Mouse (Mus musculus) ovary, postnatal 10 days (tissue): ENCODE data around the gene Sbf1.

Source experiments
- DNase-seq: peaks from one replicate; pipeline ENCODE4 v3.0.0; 2022; ENCODE audit warnings: low spot score

Sbf1 gene

DNA sequence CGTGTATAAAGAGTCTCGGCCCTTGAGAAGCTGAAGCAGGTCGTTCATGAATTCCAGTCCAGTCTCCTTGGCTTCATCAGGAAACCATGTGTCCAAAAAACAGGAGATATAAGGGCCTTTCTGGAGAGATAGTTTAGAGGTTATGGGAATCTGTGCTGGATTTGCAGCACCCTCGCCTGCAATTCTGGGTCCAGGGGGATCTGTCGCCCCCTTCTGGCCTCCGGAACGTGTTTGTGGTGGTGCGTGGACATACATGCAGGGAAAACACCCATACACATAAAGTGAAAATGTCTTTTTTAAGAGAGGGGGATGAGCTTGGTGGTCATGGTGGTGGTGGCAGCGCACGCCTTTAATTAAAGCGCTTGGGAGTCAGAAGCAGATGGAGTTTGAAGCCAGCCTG lies 1.0 kb upstream of the Sbf1 start:
- no peak for DNase-seq

DNA sequence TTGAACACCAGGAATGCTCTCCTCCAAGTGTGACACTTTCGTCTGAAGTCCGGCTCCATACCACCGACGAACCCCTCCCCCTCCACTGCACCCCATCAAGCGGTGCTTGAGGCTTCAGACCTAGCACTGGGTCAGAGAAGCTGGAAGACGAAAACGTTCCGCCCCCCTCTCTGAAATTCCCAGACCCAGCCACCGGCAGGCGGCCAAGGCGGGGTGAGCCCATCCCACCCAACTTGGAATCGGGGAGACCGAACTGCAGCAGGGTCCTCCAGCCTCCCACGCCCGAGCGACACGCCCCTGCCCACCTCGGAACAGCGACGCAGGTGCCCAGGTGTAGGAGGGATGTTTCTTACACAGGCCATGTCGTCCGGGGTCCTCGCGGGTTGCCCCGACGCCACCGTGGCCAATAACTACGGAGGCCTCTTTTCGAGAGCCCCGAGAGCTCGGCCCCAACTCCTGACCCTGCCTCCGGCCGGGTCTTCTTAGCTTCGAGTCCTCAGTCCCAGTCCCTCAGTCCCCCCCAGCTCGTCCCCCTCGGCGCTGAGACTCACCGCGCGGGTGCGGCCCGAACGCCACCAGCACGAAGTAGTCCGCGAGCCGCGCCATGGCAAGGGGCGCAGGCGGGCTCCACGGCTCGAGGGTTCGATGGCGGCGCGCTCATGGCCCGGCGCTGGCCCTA lies 461 bp downstream of the Sbf1 start:
- no peak for DNase-seq

DNA sequence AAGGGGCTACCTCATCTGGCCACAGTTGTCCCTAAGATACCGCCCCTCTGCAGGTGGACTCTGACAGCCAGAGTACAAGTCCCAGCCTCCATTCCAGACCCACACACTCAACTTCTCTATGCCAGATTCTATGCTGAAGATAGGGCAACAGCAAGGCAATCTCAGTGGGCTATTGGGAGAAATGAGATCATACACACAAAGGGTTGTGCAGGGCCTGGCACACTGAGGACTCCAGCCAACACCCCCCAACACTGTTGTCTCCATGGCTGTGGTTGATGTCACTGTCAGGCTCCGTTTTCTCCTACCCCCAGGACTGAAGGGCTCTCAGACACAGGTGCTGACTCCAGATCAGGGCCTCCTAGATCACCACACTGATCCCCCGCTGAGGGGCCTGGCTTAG lies 1.0 kb downstream of the Sbf1 start:
- no peak for DNase-seq

DNA sequence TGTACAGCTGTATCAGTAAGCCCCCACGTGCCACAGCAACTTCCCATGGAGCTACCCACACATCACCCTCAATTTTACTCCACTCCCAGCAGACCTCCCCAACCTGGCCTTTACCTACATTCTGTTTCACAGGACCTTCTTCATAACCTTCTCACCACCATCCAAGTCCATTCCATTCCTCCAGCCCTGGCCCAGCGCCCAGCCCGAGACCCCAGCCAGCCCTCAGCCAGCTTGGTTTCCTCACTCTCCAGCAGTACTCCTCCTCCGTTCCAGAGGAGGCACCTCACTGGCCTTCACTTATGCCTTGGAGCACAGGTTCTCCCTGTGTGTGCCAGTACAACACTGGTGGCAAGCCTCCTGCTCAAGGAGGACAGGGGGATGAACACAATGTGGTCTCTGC lies 1.8 kb downstream of the Sbf1 start:
- no peak for DNase-seq

DNA sequence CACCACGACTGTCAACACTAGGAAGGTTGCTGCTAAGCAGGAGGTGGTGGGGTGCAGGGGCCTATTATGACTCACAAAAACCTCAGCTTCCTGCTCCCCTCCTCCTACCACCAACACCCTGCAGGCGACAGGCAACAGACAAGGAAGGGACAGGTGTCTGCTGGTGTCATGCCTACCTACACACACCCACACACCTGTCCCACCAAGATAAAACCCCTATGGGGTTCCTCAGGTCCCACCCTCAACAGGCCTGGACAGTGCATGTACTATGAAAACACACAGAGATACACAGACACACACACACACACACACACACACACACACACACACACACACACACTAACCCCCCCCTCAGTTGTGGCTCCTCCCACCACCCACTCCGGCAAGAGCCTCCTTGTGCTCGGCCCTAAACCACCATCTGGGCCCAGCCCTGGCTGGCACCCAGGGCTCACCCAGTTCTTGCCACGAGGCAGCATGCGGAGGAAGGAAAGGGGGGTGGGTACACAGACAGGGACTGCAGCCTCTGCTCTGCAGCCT lies 5.1 kb downstream of the Sbf1 start:
- DNase-seq: no peak

DNA sequence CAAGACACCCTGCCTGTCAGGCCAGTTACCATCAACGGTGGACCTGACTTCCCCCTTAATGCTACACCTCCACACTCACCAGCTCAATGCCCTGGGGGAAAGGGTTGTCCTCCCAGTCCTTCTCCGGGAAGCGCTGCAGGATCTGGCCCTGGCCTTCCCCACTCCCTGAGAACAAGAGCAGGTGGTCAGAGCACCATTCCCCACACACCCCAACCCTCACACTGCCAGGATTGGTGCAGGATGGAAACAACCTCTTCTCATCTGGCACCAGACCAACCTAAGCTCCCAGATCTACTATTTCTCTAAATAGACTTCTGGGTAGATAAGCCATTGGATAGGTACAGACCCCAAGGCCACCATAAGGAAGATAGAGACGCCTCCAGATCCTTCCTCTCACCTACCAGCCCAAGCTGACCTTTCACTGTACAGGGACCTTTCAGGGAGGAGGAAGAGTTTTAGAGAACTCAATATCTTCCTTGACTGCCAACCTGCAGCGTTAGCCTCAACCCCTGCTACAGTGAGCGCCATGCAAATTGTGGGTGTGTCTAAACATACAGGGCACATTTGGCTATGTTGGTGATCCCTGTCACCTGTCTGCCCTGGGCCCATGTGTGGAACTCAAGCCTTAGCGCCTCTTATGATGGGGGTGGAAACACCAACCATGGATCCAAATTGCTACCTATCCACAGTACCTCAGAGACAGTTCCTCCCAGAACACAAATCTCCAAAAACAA lies 6.5 kb downstream of the Sbf1 start:
- DNase-seq: no peak

DNA sequence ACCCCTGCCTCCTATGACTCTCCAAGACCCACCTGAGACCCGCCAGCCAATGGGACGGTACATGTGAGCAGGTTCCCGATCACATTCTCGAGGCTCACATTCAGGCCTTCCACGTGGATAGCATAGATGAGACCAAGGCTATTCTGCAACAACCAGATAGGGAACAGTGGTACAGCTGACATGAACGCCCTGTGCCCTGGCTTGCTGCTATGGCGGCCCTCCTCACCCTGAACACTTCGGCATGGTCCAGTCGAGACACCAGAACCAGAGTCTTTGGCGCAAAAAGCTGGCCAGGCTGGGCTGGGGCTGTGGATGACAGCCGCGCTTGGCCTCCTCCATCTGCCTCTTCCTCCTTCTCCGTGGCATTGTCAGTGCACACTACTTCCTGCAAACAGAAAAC lies 7.7 kb downstream of the Sbf1 start:
- no peak for DNase-seq

DNA sequence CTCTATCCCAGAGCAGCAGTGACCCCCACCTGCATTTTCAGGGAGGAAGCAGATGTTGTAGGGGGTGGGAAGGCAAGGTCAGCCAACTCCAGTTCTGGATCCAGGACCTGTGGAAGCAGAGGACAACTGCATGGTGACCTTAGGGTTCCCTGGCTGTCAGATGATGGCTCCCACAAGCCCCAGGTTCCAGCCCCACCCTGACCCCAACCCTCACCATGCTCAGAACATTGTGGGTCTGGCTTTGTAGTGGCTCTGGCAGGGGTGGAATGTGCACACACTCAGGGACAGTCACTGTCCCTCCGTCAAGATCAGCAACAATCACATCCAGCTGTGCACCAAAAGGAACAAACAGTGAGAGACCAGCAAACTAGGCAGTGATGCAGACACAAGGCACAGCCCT lies 9.1 kb downstream of the Sbf1 start:
- DNase-seq: no peak

DNA sequence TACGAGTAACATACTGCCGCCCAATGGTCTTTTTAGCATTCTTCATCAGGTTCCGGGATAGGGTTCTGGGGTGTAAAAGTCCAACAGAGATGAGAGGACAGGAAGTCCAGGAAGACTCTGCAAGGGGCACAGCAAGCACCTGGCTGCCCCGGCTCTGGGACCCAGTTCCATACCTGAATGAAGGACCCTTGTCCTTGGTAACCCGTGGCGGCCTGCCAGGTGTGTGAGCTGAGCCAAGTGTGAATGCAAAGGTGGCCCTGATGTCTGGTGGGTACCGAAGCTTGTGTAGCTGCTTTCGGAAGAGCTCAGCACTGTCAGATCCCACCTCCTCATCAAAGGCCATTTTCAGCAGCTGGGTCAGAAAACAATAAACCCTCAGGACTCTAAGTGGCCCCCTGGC lies 14.5 kb downstream of the Sbf1 start:
- DNase-seq: no peak

DNA sequence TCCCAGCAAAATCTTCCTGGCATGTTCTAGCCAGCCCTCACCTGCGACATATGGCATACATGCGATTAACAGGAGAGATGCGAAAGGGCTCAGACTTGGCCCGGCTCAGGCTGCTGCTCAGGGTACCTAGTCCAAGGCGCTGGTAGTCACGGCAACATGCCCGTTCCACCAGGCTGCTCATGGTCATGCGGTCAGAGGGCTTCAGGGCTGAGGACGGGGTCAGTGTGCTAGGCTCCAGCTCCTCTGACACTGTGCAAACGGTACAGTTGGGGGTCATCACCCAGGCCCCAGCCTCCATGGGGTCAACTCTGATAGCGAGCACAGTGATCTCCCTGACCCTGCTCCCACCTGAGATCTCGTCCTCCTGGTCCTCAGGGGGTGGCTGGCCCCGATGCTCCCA lies 14.9 kb downstream of the Sbf1 start:
- DNase-seq: no peak

DNA sequence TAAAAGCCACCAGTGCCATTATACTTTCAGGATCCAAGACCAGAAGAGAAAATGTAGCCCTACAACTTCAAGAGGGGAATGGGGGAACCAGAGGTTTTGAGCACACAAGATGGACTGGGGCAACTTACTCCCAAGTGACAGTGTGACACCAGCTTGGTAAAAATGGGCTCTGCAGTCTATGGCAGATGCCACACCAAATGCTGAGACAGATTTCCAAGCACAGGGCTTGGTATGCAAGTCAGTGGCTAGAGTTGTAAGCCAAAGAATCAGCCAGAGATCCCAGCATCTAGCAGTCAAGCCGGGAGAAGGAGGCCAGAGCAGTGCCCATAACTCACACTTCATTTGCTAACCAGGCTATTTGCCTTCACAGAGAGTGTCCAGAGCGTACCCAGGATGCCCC lies 17.4 kb downstream of the Sbf1 start:
- no peak for DNase-seq

DNA sequence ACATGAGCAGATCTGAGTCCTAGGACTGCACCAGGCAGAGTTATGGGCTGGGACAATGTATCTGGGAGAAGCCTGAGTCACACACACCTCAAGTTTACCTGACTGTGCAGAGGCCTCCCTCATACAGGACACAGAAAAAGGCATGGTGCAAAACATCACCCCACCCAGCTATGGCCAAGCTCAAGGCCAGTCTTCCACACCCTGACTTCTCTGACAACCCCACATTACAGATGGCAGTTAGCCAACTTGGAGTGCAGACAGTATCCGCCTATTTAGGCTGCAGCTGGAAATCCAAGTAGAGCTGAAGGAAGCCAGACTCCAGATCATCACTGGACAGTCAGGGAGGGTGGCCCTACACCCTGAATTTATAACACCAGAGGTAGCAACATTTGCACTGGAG lies 18.6 kb downstream of the Sbf1 start:
- DNase-seq: no peak

DNA sequence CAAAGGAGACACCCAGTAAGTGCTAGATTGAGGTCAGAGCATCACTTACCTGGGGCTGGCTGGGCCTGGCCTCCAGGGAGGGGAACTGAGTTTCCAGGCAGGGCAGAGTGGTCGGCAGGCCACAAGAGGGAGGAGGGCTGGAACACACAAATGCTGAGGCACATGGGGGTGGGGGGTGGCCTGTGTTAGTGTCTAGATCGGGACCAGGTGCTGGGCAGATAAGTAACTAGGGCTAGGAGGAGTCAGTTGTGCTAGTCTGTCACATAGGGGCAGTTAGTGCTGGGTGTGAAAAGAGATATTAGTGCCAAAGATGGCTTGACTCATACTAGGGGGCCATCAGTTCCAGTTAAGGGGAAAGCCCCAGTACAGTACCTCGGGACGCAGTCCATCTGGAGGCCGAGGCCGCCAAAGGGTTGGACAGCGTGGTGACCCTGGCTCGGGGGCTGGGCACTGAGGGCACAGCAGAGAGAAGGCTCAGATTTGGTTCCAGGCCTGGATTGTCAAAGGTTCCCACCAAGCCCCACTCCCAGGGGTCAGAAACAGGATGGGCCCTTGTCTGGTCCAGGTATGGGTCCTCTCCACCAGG lies 19.4 kb downstream of the Sbf1 start:
- DNase-seq: no peak

DNA sequence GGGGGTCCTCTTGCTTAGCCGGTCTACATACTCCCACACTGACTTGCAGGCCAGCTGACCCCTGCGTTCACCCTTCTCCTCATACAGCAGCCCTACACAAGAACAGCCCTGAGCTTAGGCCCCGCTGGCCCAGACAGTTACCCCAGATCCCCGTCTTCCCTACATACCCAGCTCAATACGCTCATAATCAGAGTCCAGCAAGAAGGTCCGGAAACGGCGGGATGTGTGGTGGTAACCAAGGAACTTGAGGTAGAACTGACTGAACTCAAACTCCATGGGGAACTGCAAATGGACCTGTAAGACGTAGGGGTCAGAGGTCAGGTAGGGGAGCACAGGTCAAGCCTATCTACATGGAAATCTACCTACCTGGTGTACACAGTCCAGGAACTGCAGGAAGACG lies 21.3 kb downstream of the Sbf1 start:
- DNase-seq: no peak

DNA sequence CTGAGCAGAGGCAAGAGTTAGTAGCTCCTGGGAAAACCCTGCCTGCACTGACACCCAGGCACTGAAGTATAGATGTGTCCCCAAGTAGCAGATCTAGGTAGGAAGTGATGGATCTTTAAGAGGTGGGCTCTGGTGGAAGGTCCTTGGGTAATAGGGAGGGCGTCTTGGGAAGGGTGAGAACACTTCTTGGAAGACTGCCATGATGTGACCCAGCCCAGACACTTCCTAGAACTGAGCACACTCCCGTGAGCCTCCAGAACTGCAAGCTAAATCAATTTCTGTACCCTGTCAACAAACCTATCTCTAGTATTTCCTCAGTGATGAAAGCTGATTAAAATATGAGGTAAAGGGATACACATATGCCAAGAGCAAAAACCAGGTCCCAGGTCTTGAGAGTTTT lies 22.3 kb downstream of the Sbf1 start:
- DNase-seq: no peak

DNA sequence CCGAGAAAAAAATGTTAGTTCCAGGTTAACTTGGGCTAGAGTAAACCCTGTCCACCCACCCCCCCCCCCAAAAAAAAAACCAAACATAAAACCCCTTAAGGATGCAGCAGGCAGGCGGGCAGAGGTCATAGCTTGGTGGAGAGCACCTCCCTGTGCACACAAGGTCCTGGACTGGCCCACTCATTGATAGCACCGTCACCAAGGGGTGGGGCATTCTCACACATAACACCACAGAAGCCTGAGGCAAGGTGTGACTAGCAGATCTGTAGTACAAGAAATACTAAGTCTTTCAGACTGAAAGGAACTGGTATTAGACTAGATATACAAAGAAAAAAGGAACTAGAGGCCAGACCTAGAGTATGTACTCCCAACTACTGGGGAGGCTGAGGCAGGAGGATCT lies 23.6 kb downstream of the Sbf1 start:
- no peak for DNase-seq

DNA sequence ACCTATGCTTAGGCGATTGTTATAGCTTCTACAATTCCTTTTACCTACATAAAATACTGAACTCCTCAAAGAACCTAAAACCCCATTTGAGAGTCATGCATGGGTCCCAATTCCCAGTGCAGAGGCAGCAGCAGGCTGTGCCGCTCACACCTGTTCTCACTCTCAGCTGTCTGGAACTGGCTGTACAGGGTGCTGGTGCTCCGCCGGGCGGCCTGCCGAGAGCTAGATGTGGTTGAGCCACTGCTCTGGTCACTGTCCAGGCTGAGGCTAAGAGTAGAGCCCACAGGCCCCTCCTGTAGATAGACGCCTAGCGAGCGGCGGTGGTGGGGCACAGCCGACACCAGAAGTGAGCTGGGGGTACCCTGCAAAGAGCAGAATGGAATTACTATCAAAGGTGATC lies 25.7 kb downstream of the Sbf1 start:
- no peak for DNase-seq

DNA sequence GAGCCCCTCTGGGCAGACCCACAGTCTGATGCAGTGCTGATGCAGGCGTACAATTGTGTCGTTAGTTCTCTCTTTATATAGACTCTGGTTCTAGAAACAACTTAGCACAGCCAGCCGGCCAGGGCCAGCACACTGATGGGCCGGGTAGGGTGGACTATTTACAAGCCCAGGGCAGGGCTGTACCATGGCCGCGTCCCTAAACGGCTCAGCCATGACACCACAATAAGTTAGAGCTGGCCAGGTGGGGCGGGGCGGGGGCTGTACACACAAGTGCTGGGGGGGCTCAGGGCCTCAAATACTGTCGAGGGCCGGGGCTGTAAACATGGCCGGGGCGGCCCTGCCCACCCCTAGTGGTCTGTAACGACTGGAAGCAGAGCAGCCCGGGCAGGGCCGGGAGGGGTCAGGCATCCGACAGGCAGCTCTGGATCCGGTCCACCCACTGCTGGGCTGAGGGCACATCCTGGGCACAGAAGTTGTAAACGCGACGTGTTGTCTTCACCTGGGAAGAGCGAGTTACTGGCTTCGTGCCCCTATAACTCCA lies 26.8 kb downstream of the Sbf1 start:
- no peak for DNase-seq

DNA sequence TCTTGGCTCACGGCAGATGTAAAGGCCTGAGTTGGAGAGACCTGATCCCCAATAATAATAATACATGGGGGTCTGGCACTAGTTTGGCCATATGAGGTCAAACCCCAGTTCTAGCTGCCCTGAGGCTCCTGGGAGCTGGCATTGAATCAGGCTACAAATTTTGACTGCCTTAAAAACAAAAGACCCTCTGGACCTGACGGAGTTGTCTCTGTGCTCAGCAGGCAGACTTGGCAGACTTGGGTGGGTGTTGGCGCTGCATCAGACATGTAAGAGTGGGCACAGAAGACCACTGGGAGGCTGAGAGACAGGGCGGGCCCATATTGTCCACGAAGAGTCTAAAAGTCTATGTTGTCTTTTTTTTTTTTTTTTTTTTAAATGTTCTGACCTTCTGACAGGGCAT lies 28.5 kb downstream of the Sbf1 start:
- no peak for DNase-seq

DNA sequence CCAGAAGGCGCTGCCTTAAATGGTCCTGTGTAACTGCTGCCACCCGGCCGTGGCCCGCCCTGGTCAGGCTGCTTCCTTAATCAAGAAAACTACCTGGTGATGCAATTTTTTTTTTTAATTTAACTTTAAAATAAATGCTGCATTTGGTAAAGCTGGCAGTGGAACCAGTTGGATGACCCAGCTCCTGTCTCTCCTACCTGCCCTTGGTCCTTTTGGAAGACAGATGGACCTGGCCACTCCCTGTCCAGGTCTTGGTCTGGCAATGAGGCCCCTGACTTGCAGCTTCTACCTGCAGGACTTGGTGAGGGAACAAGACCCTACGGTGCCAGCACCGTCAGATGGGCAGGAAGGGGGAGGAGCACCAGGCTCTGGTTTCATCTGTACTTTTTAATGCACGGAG lies 29.0 kb downstream of the Sbf1 start:
- DNase-seq: no peak

DNA sequence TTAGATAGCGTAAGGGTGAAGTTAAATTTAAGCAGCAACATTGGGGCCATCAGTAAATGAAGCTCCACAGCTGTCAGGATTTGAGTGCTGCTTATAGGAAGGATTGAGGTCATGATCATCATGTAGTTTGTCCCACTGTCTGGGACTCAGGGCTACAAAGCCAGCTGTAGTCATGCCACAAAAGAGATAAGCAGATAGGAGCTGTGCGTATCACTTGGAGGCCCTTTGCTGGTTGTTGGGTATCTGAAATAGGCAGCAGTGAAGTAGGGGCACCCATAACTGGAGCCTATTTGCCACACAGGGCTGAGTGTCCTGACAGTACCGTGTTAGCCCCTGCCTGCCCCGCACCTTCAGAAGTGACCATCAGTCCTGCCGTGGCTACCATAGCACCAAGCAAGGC lies 29.6 kb downstream of the Sbf1 start:
- DNase-seq: no peak

DNA sequence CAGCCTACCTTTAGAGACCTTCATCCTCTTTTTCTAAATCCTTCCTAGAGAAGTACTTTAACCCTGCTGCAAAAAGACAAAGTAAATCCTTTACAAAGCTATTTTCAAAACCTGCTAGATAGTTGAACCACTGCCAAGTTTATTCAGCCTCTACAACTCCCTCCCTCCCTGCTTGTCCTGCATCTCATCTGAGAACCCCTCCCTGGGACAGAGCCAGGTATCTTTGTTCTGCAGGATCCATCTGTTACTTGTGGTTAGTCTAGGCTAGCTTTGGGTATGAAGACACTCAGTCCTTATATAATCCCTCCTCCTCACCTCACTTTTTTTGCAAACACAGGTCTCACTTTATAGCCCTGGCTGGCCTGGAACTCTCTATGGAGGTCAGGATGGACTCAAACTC lies 30.1 kb downstream of the Sbf1 start:
- DNase-seq: no peak

DNA sequence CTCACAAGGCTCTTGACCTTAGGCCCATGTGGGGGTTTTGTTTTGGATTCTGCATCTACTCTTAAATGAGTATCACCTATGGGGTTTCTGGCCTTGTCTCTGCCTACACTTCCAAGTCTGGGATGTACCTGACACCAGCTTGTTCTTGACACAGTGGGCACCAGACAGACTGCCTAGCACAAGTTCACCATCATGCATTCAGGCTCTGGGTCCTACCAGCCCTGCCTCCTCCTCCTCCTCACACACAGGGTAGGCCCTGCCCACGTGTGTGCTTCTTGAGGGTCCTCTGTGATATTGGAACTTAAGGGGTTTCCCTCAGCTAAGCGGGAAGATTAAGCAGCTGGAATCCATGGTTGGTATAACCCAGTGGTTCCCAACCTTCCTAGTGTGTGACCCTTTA lies 31.0 kb downstream of the Sbf1 start:
- DNase-seq: no peak
